Mouse (Mus musculus) gastrocnemius, postnatal 4 days (tissue): ENCODE measurements at regions not wholly inside any gene's neighbourhood (a gene's known extent, or its start where the extent isn't known, plus 50 kb on each side); places are given as distances from the start of the nearest gene placed in this dataset.

Experiments
- DNase-seq, 2 experiments: peaks; one replicate each; pipeline ENCODE4 v3.0.0; 2021 to 2022; ENCODE audit warnings: low spot score in 2 of 2, mixed read lengths in 2 of 2

- DNase-seq = no peak
Measured at GRCm38 (mm10) chr6:7473730-7474129, 80.9 kb upstream of the Tac1 start.

- DNase-seq = no peak
Measured at GRCm38 (mm10) chr6:7476907-7477306, 77.8 kb upstream of the Tac1 start.

GRCm38 (mm10) chr6:7494299-7494698 lies 60.4 kb upstream of the Tac1 start:
- no peak for DNase-seq

GRCm38 (mm10) chr6:7496766-7497165 lies 57.9 kb upstream of the Tac1 start:
- DNase-seq = no peak
